Mouse (Mus musculus): ENCODE measurements around the gene Wdr74.

DNA sequence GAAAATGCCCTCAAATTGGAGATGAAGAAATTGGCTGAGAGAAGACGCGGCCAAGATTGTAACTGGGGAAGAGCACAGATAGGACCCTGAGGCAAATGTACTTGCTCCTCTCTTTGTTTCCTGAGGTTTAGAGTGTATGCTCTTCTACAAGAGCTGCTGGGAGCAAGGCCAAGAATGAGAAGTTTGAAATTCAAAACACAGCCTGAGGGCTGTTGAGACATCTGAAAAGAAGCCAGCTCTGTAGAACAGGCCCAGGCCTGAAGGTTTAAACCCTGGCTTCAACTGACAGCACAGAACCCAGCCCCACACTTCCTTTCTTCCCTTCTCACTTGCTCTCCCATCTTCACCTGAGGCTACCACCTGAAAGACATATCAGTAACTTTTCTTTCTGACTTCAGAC lies 25.6 kb upstream of the Wdr74 start:
- TF ChIP-seq CTCF (IDR thresholded peaks at IDR 0.05) = no peak
- TF ChIP-seq POLR2A (IDR thresholded peaks at IDR 0.05; ENCODE audit: insufficient read depth, low read depth, low read length) = no peak
- no peak for TF ChIP-seq EP300 (IDR thresholded peaks at IDR 0.05; ENCODE audit: insufficient read depth, low read depth, low read length)
